Mouse (Mus musculus): Measurements from ENCODE around the gene 9330182L06Rik. TPM values are rescaled to one million over a fixed set of nuclear protein-coding genes. Genes with fewer than 3 reads are reported as not detected.

Gene 9330182L06Rik
- polyA plus RNA-seq, 2 experiments: 0.11 to 0.17 TPM

GRCm38 (mm10) chr5:9448931-9449330, 183.0 kb downstream of the 9330182L06Rik start:
- Histone ChIP-seq H3K36me3 (replicated peaks; ENCODE audit: control insufficient read depth, insufficient read depth, low read depth) (no peaks in the 10 kb centered on the region), H3K4me3 (ENCODE audit: insufficient read depth in 1 of 2, low read depth in 2 of 2, low read length in 2 of 2) (no peak overlapping the region), H3K4me2 (ENCODE audit: low read depth) (no peak overlapping the region), H3K4me1 (replicated peaks; ENCODE audit: control insufficient read depth in 2 of 2, insufficient read depth in 2 of 2, low read length in 1 of 2) (no peaks in the 10 kb centered on the region), H3K9me3 (ENCODE audit: control insufficient read depth, low read length) (no peaks in the 10 kb centered on the region), H3K27ac (no peak overlapping the region), H3K9ac (replicated peaks) (no peak overlapping the region), H3K27me3 (ENCODE audit: control insufficient read depth, insufficient read depth, low read length) (no peaks in the 10 kb centered on the region)
- TF ChIP-seq CTCF (IDR thresholded peaks at IDR 0.05; ENCODE audit: low read depth) (no peak), EP300 (IDR thresholded peaks at IDR 0.05; ENCODE audit: low read depth) (no peak)
- ATAC-seq (ENCODE audit: insufficient read depth): no peak
- DNase-seq (ENCODE audit: low read depth in 3 of 3, low spot score in 3 of 3): no peak
- 65% methylated on average over 6 of the region's 6 CpGs for WGBS (ENCODE audit: insufficient replicate concordance)

- H3K9ac ChIP-seq (replicated peaks): no peak overlapping the region
- no peaks in the 10 kb centered on the region for H3K9me3 ChIP-seq (ENCODE audit: control insufficient read depth, low read length)
- H3K27ac ChIP-seq: no peak overlapping the region
- no peak for DNase-seq (ENCODE audit: low read depth in 3 of 3, low spot score in 3 of 3)
- ATAC-seq (ENCODE audit: insufficient read depth): no peak
- no peaks in the 10 kb centered on the region for H3K27me3 ChIP-seq (ENCODE audit: control insufficient read depth, insufficient read depth, low read length)
- H3K4me2 ChIP-seq (ENCODE audit: low read depth): no peak overlapping the region
- TF ChIP-seq EP300 (IDR thresholded peaks at IDR 0.05; ENCODE audit: low read depth) (no peak), CTCF (IDR thresholded peaks at IDR 0.05; ENCODE audit: low read depth) (no peak)
- H3K4me3 ChIP-seq (ENCODE audit: insufficient read depth in 1 of 2, low read depth in 2 of 2, low read length in 2 of 2): no peak overlapping the region
- no peaks in the 10 kb centered on the region for H3K36me3 ChIP-seq (replicated peaks; ENCODE audit: control insufficient read depth, insufficient read depth, low read depth)
- no peaks in the 10 kb centered on the region for H3K4me1 ChIP-seq (replicated peaks; ENCODE audit: control insufficient read depth in 2 of 2, insufficient read depth in 2 of 2, low read length in 1 of 2)
- whole genome bisulfite sequencing (ENCODE audit: insufficient replicate concordance): 56% methylated on average over 5 of the region's 5 CpGs
Observed at GRCm38 (mm10) chr5:9449570-9449969, 183.7 kb downstream of the 9330182L06Rik start.

- WGBS (ENCODE audit: insufficient replicate concordance): 67% methylated on average over 2 of the region's 2 CpGs
- H3K27ac ChIP-seq: no peak overlapping the region
- DNase-seq (ENCODE audit: low read depth in 3 of 3, low spot score in 3 of 3): no peak
Observed at GRCm38 (mm10) chr5:9453298-9453697, 187.4 kb downstream of the 9330182L06Rik start.

GRCm38 (mm10) chr5:9477587-9477986, 211.7 kb downstream of the 9330182L06Rik start:
- Histone ChIP-seq H3K9ac (replicated peaks) (no peak overlapping the region), H3K27me3 (ENCODE audit: control insufficient read depth, insufficient read depth, low read length) (no peaks in the 10 kb centered on the region), H3K4me1 (replicated peaks; ENCODE audit: control insufficient read depth in 2 of 2, insufficient read depth in 2 of 2, low read length in 1 of 2) (no peaks in the 10 kb centered on the region), H3K4me2 (ENCODE audit: low read depth) (no peak overlapping the region), H3K9me3 (ENCODE audit: control insufficient read depth, low read length) (no peaks in the 10 kb centered on the region), H3K27ac (no peak overlapping the region), H3K36me3 (replicated peaks; ENCODE audit: control insufficient read depth, insufficient read depth, low read depth) (no peaks in the 10 kb centered on the region), H3K4me3 (ENCODE audit: insufficient read depth in 1 of 2, low read depth in 2 of 2, low read length in 2 of 2) (no peak overlapping the region)
- ATAC-seq (ENCODE audit: insufficient read depth): no peak
- WGBS (ENCODE audit: insufficient replicate concordance): 57% methylated on average over 3 of the region's 3 CpGs
- TF ChIP-seq CTCF (IDR thresholded peaks at IDR 0.05; ENCODE audit: low read depth): no peak
- TF ChIP-seq EP300 (IDR thresholded peaks at IDR 0.05; ENCODE audit: low read depth): no peak
- DNase-seq (ENCODE audit: low read depth in 3 of 3, low spot score in 3 of 3): no peak

More at GRCm38 (mm10) chr5:9453298-9453697, 187.4 kb downstream of the 9330182L06Rik start:
- H3K36me3 ChIP-seq (replicated peaks; ENCODE audit: control insufficient read depth, insufficient read depth, low read depth): no peaks in the 10 kb centered on the region
- no peak overlapping the region for H3K4me3 ChIP-seq (ENCODE audit: insufficient read depth in 1 of 2, low read depth in 2 of 2, low read length in 2 of 2)
- H3K9me3 ChIP-seq (ENCODE audit: control insufficient read depth, low read length): no peaks in the 10 kb centered on the region
- no peak overlapping the region for H3K4me2 ChIP-seq (ENCODE audit: low read depth)
- TF ChIP-seq CTCF (IDR thresholded peaks at IDR 0.05; ENCODE audit: low read depth): no peak
- TF ChIP-seq EP300 (IDR thresholded peaks at IDR 0.05; ENCODE audit: low read depth): no peak
- no peak for ATAC-seq (ENCODE audit: insufficient read depth)
- no peak overlapping the region for H3K9ac ChIP-seq (replicated peaks)
- H3K27me3 ChIP-seq (ENCODE audit: control insufficient read depth, insufficient read depth, low read length): no peaks in the 10 kb centered on the region
- no peaks in the 10 kb centered on the region for H3K4me1 ChIP-seq (replicated peaks; ENCODE audit: control insufficient read depth in 2 of 2, insufficient read depth in 2 of 2, low read length in 1 of 2)

- Histone ChIP-seq H3K4me1 (replicated peaks; ENCODE audit: control insufficient read depth in 2 of 2, insufficient read depth in 2 of 2, low read length in 1 of 2) (no peaks in the 10 kb centered on the region), H3K36me3 (replicated peaks; ENCODE audit: control insufficient read depth, insufficient read depth, low read depth) (no peaks in the 10 kb centered on the region), H3K4me3 (ENCODE audit: insufficient read depth in 1 of 2, low read depth in 2 of 2, low read length in 2 of 2) (no peak overlapping the region), H3K9ac (replicated peaks) (no peak overlapping the region), H3K4me2 (ENCODE audit: low read depth) (no peak overlapping the region), H3K27ac (no peak overlapping the region), H3K9me3 (ENCODE audit: control insufficient read depth, low read length) (no peaks in the 10 kb centered on the region), H3K27me3 (ENCODE audit: control insufficient read depth, insufficient read depth, low read length) (no peaks in the 10 kb centered on the region)
- TF ChIP-seq CTCF (IDR thresholded peaks at IDR 0.05; ENCODE audit: low read depth) (no peak), EP300 (IDR thresholded peaks at IDR 0.05; ENCODE audit: low read depth) (no peak)
- ATAC-seq (ENCODE audit: insufficient read depth): no peak
- WGBS (ENCODE audit: insufficient replicate concordance): 17% methylated on average over 5 of the region's 5 CpGs
- DNase-seq (ENCODE audit: low read depth in 3 of 3, low spot score in 3 of 3): no peak
Observed at GRCm38 (mm10) chr5:9495456-9495855, 229.5 kb downstream of the 9330182L06Rik start.

Measured in liver, embryonic 14.5 days (tissue).